Mouse (Mus musculus): ENCODE measurements at regions not wholly inside any gene's neighbourhood (a gene's known extent, or its start where the extent isn't known, plus 50 kb on each side); places are given as distances from the start of the nearest gene placed in this dataset.

DNA sequence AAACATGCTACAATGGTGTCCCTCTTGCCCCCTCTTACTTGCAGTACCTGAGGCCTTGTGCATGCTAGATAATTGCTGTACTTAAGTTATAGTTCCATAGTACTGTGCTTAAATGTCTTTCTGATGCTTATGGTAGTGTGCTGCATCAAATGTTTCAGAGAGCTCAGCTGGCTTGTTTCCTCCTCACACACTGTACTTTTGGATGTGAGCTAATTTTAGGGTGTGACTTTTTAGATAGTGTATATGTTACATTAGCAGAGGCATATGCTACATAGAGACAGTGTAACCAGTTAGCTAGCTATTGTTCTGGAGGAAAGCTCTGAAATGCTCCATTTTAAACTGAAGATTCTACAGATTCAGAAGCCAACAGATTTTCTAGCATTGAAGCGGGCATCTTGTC, 467.9 kb upstream of the Nr5a2 start:
- Histone ChIP-seq H3K4me1 (no peaks in the 10 kb centered on the region), H3K4me3 (no peak overlapping the region), H3K9ac (no peak overlapping the region), H3K27ac (no peak overlapping the region), H3K36me3 (no peaks in the 10 kb centered on the region), H3K9me3 (no peaks in the 10 kb centered on the region), H3K27me3 (replicated peaks) (no peaks in the 10 kb centered on the region), H3K4me2 (replicated peaks) (no peak overlapping the region)
- 95% methylated on average over 1 of the region's 1 CpGs for WGBS
- no peak for ATAC-seq (ENCODE audit: low FRiP score, low read depth)

DNA sequence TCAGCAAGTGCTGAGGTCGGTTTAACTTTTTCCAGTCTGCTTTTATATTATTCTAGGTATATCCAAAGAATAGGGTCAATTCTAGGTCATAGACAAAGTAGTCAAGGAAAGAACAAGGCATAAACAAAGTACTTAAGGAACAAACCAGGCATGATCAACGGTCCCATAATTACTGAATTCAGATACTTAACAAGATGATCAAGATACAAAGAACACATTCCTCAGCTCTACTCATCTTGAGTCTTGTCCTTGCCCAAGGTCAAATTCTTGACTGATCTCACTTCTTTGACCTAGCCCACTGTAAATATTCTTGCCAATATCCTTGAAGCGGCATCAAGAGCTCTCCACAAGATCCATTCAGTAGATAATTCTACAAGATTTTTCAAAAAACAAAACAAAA, 458.1 kb upstream of the Nr5a2 start:
- Histone ChIP-seq H3K4me1 (no peaks in the 10 kb centered on the region), H3K9me3 (no peaks in the 10 kb centered on the region), H3K4me2 (replicated peaks) (no peak overlapping the region), H3K27ac (no peak overlapping the region), H3K9ac (no peak overlapping the region), H3K4me3 (no peak overlapping the region), H3K36me3 (no peaks in the 10 kb centered on the region), H3K27me3 (replicated peaks) (no peaks in the 10 kb centered on the region)
- no peak for ATAC-seq (ENCODE audit: low FRiP score, low read depth)
- WGBS: 86% methylated on average over 3 of the region's 3 CpGs

DNA sequence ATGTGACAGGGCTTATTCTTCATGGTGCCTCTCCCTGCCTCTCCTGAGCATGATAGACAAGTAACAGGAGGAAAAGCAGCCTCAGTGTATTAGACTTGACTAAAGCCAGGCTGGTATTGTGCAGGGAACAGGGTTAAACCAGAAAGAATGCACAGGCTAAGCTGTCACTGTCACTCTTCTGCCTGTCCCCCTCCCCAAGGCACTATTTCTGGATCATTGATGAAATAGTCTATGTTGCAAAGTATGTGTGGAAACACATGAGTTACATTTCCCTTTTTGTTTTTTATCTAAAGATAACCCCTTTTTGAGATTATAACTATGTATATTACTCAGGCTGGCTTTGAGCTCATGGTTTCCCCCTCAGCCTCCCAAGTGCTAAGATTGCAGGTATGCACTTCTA, 436.5 kb upstream of the Nr5a2 start:
- Histone ChIP-seq H3K4me3 (no peak overlapping the region), H3K36me3 (no peaks in the 10 kb centered on the region), H3K27me3 (replicated peaks) (no peaks in the 10 kb centered on the region), H3K4me1 (no peaks in the 10 kb centered on the region), H3K9ac (no peak overlapping the region), H3K4me2 (replicated peaks) (no peak overlapping the region), H3K27ac (no peak overlapping the region), H3K9me3 (no peaks in the 10 kb centered on the region)
- no peak for ATAC-seq (ENCODE audit: low FRiP score, low read depth)

DNA sequence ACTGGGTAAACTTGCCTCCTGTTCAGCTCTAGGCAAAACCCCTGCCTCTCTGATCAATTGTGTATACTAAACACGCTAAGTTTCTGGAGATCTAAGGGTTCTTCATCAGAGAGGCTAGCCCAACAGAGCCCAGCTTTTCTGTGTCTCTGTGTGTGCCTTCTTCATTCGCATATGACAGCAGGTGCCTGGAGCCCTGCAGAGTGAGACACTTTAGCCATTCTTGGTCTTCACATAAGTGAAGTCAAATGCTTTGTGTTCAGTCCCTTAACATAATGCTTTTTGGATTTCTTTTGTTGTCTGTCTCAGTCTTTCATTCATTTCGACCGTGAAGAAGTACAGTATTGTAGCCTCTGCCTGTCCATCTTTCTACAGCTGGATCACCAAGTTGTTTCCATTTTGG, 427.3 kb upstream of the Nr5a2 start:
- Histone ChIP-seq H3K4me3 (no peak overlapping the region), H3K27ac (no peak overlapping the region), H3K4me2 (replicated peaks) (no peak overlapping the region), H3K9ac (no peak overlapping the region), H3K36me3 (no peaks in the 10 kb centered on the region), H3K27me3 (replicated peaks) (no peaks in the 10 kb centered on the region), H3K9me3 (no peaks in the 10 kb centered on the region), H3K4me1 (no peaks in the 10 kb centered on the region)
- 46% methylated on average over 4 of the region's 4 CpGs for WGBS
- no peak for ATAC-seq (ENCODE audit: low FRiP score, low read depth)

DNA sequence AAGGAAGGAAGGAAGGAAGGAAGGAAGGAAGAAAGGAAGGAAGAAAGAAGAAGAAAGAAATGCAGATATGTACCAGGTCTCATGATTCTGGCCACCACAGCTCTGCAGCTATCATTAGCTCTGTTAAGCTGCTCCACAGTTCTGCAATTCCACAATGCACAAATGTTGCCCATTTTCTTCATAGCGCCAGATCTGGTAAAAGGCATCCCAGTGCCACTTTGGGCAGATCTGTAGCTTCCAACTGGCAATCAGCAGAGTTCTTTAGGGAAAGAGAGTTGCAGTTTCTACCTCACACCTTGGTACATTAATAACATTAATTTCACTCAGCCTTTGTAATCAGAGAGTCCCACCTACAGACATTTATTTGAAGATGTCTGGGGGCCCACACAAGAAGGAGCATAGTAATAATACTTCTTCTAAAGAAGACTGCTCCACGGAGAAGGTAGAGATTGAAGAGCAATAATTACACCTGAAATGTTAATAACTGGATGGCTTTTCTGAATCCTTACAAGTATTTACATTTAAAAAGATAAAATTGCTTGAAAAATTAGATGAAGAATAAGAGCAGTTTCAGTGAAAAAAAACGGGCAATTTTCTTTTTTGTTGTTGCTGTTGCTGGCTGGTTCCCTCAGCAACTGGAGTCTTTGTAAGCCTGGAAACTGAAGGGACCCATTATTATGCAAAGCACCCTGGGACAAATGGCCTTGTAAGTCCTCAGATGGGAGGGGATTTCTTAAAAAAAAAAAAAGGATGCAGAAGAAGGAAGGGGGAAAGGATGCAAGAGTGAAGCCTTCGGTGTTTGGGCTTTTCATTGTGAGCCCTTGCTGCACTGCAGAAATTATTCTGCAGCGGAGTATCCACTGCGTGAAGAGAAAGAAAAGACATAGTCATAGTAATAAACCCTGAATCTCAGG, 418.1 kb upstream of the Nr5a2 start:
- Histone ChIP-seq H3K27ac (no peak overlapping the region), H3K9ac (no peak overlapping the region), H3K27me3 (replicated peaks) (no peaks in the 10 kb centered on the region), H3K4me3 (no peak overlapping the region), H3K4me1 (peaks cover 24% of the 10 kb centered on the region; the same call in 1 of the 2 replicates), H3K9me3 (no peaks in the 10 kb centered on the region), H3K36me3 (no peaks in the 10 kb centered on the region), H3K4me2 (replicated peaks) (peak overlapping the region; percentile 37)
- WGBS: 8% methylated on average over 6 of the region's 6 CpGs
- peak; percentile 69 for ATAC-seq (ENCODE audit: low FRiP score, low read depth)

DNA sequence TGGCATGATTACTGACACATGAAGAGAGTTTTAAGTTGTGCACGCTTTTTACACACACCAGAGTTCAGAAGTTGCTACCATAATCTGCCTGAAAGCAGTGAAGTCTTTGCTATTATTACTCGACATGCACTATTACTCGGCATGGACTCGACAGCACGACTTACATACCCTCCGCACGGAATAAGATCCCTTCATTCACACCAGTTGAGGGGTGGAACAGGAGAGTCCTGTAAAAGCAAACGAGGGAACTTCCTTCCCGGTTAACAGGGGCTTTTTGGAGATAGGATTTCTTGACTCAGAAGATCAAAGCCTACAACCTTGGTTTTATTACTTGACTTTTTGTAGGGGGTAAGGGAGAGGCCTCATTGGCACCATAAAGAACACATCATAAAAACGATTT, 416.4 kb upstream of the Nr5a2 start:
- Histone ChIP-seq H3K9me3 (no peaks in the 10 kb centered on the region), H3K4me3 (no peak overlapping the region), H3K36me3 (no peaks in the 10 kb centered on the region), H3K27me3 (replicated peaks) (no peaks in the 10 kb centered on the region), H3K4me2 (replicated peaks) (no peak overlapping the region), H3K27ac (no peak overlapping the region), H3K9ac (no peak overlapping the region), H3K4me1 (peaks cover 24% of the 10 kb centered on the region; the same call in 1 of the 2 replicates)
- no peak for ATAC-seq (ENCODE audit: low FRiP score, low read depth)
- WGBS: 36% methylated on average over 10 of the region's 10 CpGs

DNA sequence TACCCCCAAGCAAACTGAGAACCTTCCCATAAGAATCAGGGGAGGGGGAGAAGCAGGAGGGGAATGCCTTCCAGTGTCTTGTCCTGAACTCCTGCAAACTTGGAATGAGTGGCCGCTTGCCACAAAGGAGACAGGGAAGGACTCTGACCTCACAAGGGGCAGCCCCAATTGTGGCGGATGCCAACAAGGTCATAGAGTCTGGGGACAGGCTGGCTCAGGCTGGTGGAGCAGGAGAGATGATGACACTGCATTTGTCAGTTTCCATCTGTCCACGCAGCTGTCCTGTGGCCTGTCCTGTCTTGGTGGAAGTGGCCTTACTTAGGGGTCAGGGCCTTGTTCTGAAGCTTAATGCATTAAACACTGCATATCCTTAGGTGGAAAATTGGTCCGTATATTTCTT, 414.4 kb upstream of the Nr5a2 start:
- Histone ChIP-seq H3K36me3 (no peaks in the 10 kb centered on the region), H3K9ac (no peak overlapping the region), H3K9me3 (no peaks in the 10 kb centered on the region), H3K4me2 (replicated peaks) (no peak overlapping the region), H3K27me3 (replicated peaks) (no peaks in the 10 kb centered on the region), H3K4me1 (peaks cover 24% of the 10 kb centered on the region; the same call in 1 of the 2 replicates), H3K4me3 (no peak overlapping the region), H3K27ac (no peak overlapping the region)
- ATAC-seq (ENCODE audit: low FRiP score, low read depth): no peak
- 49% methylated on average over 4 of the region's 4 CpGs for WGBS

DNA sequence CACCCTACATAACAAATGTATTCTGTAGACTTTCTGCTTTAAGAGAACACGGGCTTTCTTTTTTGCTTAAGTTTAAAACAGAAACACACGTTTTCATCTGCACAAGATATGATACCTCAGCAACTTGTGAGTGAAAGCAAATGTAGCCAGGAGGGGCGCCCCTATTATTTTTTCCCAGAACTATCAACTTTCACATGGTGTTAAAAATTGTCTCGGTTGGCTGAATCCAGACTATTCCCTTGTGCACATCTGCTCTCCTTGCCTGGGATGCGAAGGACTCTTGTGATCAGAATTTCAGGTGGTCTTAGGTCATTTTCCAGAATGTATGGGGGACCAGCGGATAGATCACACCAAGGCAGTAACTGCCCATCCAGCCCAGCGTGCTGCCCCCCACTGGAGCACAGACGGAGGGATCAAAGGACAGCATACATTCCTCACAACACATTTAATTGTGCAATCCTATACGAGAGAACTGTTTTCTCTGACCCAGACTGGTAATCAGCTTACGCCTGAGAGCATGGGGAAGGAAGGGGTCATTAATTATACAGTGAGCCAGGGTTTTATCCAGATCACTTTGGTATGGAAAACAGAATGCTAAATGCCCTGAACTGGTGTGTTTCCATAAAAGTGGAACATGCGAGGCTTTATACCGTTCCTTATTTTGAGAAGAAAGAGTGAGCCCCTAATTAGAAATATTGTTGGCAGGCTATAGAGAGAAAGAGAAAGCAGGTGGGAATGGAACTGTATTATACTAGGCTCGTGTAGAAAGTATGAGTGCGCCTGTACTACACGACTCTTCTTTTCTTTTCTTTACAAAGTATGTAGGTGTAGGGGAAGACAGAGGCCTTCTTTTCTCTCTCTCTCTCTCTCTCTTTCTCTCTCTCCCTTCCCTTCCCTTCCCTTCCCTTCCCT, 413.5 kb upstream of the Nr5a2 start:
- 37% methylated on average over 15 of the region's 15 CpGs for WGBS
- Histone ChIP-seq H3K27me3 (replicated peaks) (no peaks in the 10 kb centered on the region), H3K4me1 (peaks cover 20% of the 10 kb centered on the region; the same call in 1 of the 2 replicates), H3K9me3 (no peaks in the 10 kb centered on the region), H3K36me3 (no peaks in the 10 kb centered on the region), H3K9ac (no peak overlapping the region), H3K4me3 (no peak overlapping the region), H3K4me2 (replicated peaks) (no peak overlapping the region), H3K27ac (no peak overlapping the region)
- ATAC-seq (ENCODE audit: low FRiP score, low read depth): no peak

DNA sequence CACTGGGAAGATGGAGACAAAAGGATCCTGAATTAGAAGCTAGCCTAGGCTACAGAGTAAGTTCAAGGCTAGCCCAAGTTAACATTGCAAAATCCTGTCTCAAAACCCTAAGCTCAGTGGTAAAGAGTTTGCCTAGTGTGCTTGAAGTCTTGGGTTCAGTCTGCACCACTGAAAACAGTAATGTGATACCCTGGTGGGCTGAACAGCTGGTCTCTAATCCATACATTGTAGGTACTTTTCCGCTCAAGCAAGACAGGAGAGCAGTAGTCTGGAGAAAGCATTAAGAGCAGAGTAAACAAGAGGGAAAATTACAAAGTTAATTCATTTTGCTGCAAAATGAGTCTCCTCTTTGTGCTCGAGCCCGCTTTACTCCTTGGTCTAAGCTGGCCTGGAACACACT, 412.0 kb upstream of the Nr5a2 start:
- Histone ChIP-seq H3K9me3 (no peaks in the 10 kb centered on the region), H3K27ac (no peak overlapping the region), H3K9ac (no peak overlapping the region), H3K4me3 (no peak overlapping the region), H3K27me3 (replicated peaks) (no peaks in the 10 kb centered on the region), H3K4me1 (peaks cover 16% of the 10 kb centered on the region; the same call in 1 of the 2 replicates), H3K4me2 (replicated peaks) (no peak overlapping the region), H3K36me3 (no peaks in the 10 kb centered on the region)
- WGBS: 83% methylated on average over 3 of the region's 3 CpGs
- no peak for ATAC-seq (ENCODE audit: low FRiP score, low read depth)

DNA sequence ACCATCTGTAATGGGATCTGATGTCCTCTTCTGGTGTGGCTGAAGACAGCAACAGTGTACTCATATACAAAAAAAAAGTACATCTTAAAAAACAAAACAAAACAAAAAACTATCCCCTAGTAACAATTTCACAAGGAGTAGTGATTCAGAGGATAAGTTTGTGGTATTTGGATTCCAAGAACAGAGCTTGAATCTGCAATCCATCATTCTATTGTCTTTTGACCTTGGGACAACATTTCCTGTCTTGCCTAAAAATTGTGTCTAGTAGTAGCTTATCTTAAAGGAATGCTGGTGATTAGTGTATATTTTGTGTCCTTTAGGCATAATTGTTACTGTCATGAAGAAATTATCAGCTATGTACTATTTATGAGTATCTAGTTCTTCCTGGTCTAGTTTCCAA, 404.1 kb upstream of the Nr5a2 start:
- no peak overlapping the region for H3K4me3 ChIP-seq
- no peaks in the 10 kb centered on the region for H3K27me3 ChIP-seq (replicated peaks)
- H3K9me3 ChIP-seq: no peaks in the 10 kb centered on the region
- no peak for ATAC-seq (ENCODE audit: low FRiP score, low read depth)
- H3K27ac ChIP-seq: no peak overlapping the region
- no peaks in the 10 kb centered on the region for H3K36me3 ChIP-seq
- no peak overlapping the region for H3K4me2 ChIP-seq (replicated peaks)
- H3K9ac ChIP-seq: no peak overlapping the region
- no peaks in the 10 kb centered on the region for H3K4me1 ChIP-seq

DNA sequence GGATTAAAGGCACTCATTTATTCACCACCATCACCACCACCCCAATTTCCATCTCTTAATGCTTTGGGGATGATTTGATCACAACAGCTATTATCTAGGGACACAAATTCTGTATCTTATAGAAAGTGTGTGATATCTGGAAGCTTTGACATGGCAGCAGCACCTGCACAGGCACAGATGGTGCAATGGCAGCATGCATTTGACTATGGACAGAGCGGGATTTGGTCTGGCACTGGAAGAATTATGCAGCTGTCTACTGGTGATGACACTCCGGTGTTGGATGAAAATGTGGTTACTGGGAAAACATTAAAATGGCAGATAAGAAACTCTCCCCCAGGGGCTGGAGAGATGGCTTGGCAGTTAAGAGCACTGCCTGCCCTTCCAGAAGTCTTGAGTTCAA, 403.7 kb upstream of the Nr5a2 start:
- 94% methylated on average over 2 of the region's 2 CpGs for WGBS
- no peak overlapping the region for H3K4me3 ChIP-seq
- no peak for ATAC-seq (ENCODE audit: low FRiP score, low read depth)
- H3K27me3 ChIP-seq (replicated peaks): no peaks in the 10 kb centered on the region
- no peak overlapping the region for H3K4me2 ChIP-seq (replicated peaks)
- no peak overlapping the region for H3K27ac ChIP-seq
- no peaks in the 10 kb centered on the region for H3K36me3 ChIP-seq
- H3K9ac ChIP-seq: no peak overlapping the region
- no peaks in the 10 kb centered on the region for H3K9me3 ChIP-seq
- H3K4me1 ChIP-seq: no peaks in the 10 kb centered on the region

DNA sequence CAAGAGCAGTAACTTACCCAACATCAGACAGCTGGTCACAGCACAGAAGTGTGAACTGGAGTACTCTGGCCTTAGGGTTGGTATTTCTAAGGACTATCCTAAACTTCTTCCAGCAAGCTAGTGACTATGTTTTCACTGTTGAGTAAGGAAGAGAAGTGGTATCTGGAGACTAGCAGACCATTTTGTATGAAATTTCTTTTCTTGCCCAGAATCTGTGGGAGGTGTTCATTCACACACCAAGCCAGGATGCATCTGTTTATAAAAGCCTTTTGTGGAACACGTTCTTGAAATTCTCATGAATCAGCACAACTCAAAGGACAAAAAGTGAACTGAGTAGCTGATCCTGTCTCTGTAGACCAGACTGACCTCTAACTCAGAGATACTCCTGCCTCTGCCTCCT, 403.3 kb upstream of the Nr5a2 start:
- 69% methylated on average over 1 of the region's 1 CpGs for whole genome bisulfite sequencing
- Histone ChIP-seq H3K9ac (no peak overlapping the region), H3K27ac (no peak overlapping the region), H3K9me3 (no peaks in the 10 kb centered on the region), H3K36me3 (no peaks in the 10 kb centered on the region), H3K4me3 (no peak overlapping the region), H3K27me3 (replicated peaks) (no peaks in the 10 kb centered on the region), H3K4me2 (replicated peaks) (no peak overlapping the region), H3K4me1 (no peaks in the 10 kb centered on the region)
- no peak for ATAC-seq (ENCODE audit: low FRiP score, low read depth)

Data from neural tube, embryonic 12.5 days (tissue).